Mouse (Mus musculus): Measurements from ENCODE around the gene Tmem169. TPM values are rescaled to one million over a fixed set of nuclear protein-coding genes. Genes with fewer than 3 reads are reported as not detected.
"Not testable (repeated sequence)": the region's sequence is repeated elsewhere in the genome, so short reads cannot be mapped to it uniquely, and the experiment has no call there.

Tmem169 gene
- total and polyA plus RNA-seq, 3 experiments, result 0.33 TPM; not detected in 2

DNA sequence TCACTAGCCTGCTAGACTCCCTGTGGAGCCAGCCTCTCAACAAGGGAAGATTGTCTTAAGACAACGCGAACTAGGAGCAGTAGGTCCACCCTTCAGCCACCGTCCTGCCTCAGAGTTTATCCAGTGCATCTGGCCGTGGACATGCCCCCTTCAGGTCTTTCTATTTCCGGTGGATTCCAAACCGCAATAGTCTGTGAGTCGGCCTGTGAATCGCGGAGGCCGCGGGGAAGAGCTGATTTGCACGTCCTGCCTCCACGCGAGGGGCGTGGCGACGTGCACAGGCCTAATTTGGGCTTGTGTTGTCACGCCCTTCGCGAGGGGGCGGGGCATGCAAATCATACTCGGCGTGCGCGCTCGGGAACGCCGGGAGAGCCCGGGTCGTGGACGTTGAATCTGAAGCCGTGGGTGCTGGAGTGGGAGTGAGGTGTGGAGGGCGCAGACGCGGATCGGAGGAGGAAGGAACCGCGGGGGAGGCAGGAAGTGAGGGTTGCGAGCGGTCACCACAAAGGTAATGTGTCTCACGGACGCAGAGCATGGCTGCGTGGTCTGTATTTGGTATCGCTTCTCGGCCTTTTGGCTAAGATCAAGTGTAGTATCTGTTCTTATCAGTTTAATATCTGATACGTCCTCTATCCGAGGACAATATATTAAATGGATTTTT lies 40.4 kb upstream of the Tmem169 start:
- no peaks in the 10 kb centered on the region for H3K9me3 ChIP-seq (replicated peaks)
- peaks cover 34% of the 10 kb centered on the region for H3K4me1 ChIP-seq (ENCODE audit: insufficient read depth, low read depth, low read length)
- TF ChIP-seq TAL1 (conservative IDR thresholded peaks at IDR 0.05; ENCODE audit: low read depth, low read length) (no peak), GATA1 (IDR thresholded peaks at IDR 0.05; ENCODE audit: borderline replicate concordance, low read length) (no peak), POLR2AphosphoS5 (IDR thresholded peaks at IDR 0.05; ENCODE audit: insufficient replicate concordance, low read depth, low read length) (no peak; the same call in 1 of the 2 replicates), CTCF (IDR thresholded peaks at IDR 0.05; ENCODE audit: low read depth, low read length) (no peak)
- no peaks in the 10 kb centered on the region; the same call in 1 of the 2 replicates for H3K27me3 ChIP-seq (ENCODE audit: insufficient read depth, low read length)
- peak overlapping the region; percentile 72 for H3K4me3 ChIP-seq (ENCODE audit: low read depth, low read length)
- peak; percentile 78 for ATAC-seq (ENCODE audit: extremely low read depth, insufficient number of reproducible peaks, low FRiP score, poor library complexity, severe bottlenecking)
- H3K36me3 ChIP-seq (replicated peaks), result no peaks in the 10 kb centered on the region
- peak; percentile 89 for DNase-seq (ENCODE audit: low spot score)

DNA sequence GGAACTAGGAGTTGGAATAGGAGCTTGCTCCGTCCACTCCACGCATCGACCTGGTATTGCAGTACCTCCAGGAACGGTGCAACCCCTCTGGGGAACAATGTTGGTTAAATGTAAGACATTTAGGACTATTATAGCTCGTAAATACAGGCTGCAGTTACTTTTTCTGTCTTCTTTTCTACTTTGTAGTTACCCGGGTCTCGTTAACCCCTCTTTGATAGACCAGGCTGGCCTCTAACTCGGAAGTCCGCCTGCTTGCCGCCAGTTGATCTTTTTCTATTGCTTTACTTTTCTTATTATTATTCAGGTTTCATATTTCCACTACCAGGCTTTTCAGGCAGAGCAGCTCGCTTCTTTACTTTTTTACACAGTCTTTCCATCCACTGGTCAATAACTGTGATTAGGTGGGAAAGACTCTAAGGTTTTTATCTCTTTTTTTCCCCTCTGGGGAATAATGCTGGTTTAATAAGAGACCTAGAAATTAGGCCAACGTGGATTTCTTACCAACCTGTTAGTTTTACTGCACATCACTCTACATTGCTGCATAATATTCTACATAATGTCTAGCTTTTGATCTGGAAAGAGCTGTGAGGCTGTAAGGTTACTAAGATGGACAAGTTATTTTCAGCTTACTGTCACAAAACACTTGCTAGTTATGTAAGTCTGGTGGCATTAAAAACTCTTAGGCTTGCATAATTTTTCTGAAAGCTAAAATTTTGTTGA lies 39.7 kb upstream of the Tmem169 start:
- H3K27me3 ChIP-seq (ENCODE audit: insufficient read depth, low read length), result no peaks in the 10 kb centered on the region; the same call in 1 of the 2 replicates
- H3K9me3 ChIP-seq (replicated peaks), result no peaks in the 10 kb centered on the region
- TF ChIP-seq GATA1 (IDR thresholded peaks at IDR 0.05; ENCODE audit: borderline replicate concordance, low read length) (no peak), POLR2AphosphoS5 (IDR thresholded peaks at IDR 0.05; ENCODE audit: insufficient replicate concordance, low read depth, low read length) (peak; percentile 99; the same call in 1 of the 2 replicates), CTCF (IDR thresholded peaks at IDR 0.05; ENCODE audit: low read depth, low read length) (no peak), GATA2 (IDR thresholded peaks at IDR 0.05; ENCODE audit: borderline replicate concordance, low read depth, low read length) (no peak)
- ATAC-seq (ENCODE audit: extremely low read depth, insufficient number of reproducible peaks, low FRiP score, poor library complexity, severe bottlenecking) (peak; percentile 88), DNase-seq (ENCODE audit: low spot score) (peak; percentile 93)
- H3K4me1 ChIP-seq (ENCODE audit: insufficient read depth, low read depth, low read length), result peaks cover 34% of the 10 kb centered on the region
- H3K4me3 ChIP-seq (ENCODE audit: low read depth, low read length), result no peak overlapping the region
- H3K36me3 ChIP-seq (replicated peaks), result no peaks in the 10 kb centered on the region

DNA sequence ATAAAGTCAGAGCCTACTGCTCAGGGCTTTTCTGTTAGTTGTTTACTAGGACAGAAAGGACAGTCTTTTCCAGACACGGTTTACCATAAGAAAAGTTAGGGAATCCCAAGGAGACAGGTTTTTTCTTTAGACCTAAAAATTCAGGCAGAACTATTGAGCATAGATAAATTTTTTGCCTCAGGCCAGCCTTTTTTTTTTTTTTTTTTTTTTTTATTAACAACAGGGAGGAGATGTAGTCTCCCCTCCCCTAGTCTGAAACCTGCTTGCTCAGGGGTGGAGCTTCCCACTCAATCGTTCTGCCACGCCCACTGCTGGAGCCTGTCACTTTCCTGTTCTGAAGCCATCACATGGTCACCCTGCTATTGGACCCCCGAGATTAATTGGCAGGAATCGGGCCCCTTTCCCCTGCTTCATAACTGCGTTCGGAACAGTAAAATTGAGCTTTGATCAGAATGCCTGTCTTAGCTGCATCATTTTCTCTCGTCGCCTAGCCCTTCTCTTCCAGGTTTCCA lies 35.9 kb upstream of the Tmem169 start:
- DNase-seq (ENCODE audit: low spot score); ATAC-seq (ENCODE audit: extremely low read depth, insufficient number of reproducible peaks, low FRiP score, poor library complexity, severe bottlenecking); H3K4me3 ChIP-seq (ENCODE audit: low read depth, low read length); H3K9me3 ChIP-seq (replicated peaks); H3K27me3 ChIP-seq (ENCODE audit: insufficient read depth, low read length); H3K36me3 ChIP-seq (replicated peaks): not testable (repeated sequence)
- H3K4me1 ChIP-seq (ENCODE audit: insufficient read depth, low read depth, low read length), result peaks cover 18% of the 10 kb centered on the region

DNA sequence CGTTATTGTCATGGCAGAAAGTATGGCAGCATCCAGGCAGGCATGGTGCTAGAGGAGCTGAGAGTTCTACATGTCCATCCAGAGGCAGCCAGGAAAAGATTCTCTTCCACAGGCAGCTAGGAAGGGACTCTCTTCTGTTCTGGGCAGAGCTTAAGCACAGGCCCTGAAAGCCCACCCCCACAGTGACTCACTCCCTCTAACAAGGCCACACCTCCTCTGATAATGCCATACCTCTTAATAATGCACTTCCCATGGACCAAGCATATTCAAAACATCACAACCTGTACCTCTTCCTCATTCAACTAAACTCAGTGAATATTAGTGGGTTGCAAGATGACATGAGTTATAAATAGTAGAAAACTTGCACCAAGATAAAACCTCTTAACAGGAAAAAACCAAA lies 32.4 kb upstream of the Tmem169 start:
- Histone ChIP-seq H3K4me3 (ENCODE audit: low read depth, low read length) (no peak overlapping the region), H3K9me3 (replicated peaks) (no peaks in the 10 kb centered on the region), H3K27me3 (ENCODE audit: insufficient read depth, low read length) (no peaks in the 10 kb centered on the region), H3K4me1 (ENCODE audit: insufficient read depth, low read depth, low read length) (peaks cover 25% of the 10 kb centered on the region), H3K36me3 (replicated peaks) (no peaks in the 10 kb centered on the region)
- DNase-seq (ENCODE audit: low spot score) (no peak), ATAC-seq (ENCODE audit: extremely low read depth, insufficient number of reproducible peaks, low FRiP score, poor library complexity, severe bottlenecking) (no peak)
- no peak for TF ChIP-seq GATA1 (IDR thresholded peaks at IDR 0.05; ENCODE audit: borderline replicate concordance, low read length)
- no peak for TF ChIP-seq CTCF (IDR thresholded peaks at IDR 0.05; ENCODE audit: low read depth, low read length)
- TF ChIP-seq TAL1 (conservative IDR thresholded peaks at IDR 0.05; ENCODE audit: low read depth, low read length), result no peak
- no peak for TF ChIP-seq POLR2AphosphoS5 (IDR thresholded peaks at IDR 0.05; ENCODE audit: insufficient replicate concordance, low read depth, low read length)
- no peak for TF ChIP-seq GATA2 (IDR thresholded peaks at IDR 0.05; ENCODE audit: borderline replicate concordance, low read depth, low read length)

DNA sequence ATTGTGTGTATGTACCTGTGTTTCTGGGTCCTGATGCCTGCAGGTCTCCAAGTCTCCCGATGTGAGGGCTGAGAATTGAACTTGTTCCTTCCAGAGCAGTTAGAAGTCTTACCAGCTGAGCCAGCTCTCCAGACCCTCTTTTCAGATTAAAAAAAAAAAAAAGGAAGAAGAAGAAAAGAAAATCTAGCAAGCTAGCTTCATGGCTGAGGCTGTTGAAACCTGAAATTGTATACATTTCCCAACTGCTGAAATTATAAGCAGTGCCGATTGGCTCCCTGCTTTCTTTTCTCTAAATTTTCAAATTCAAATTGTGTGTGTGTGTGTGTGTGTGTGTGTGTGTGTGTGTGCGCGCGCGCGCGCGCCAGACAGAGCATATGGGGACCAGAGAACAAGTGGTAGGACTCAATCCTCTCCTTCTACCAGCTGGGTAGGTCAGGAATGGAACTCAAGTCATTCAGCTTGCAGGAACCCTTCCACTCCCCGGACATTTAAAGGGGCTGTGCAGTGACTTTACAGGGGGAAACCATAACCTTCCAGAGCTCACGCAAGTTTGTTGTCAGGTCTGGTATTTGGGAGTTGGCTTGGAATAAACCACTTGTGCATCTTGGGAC lies 30.2 kb upstream of the Tmem169 start:
- Histone ChIP-seq H3K27me3 (ENCODE audit: insufficient read depth, low read length) (no peaks in the 10 kb centered on the region), H3K4me1 (ENCODE audit: insufficient read depth, low read depth, low read length) (peaks cover 33% of the 10 kb centered on the region), H3K36me3 (replicated peaks) (peaks cover 3% of the 10 kb centered on the region), H3K4me3 (ENCODE audit: low read depth, low read length) (peak overlapping the region; percentile 68; the same call in 1 of the 2 replicates), H3K9me3 (replicated peaks) (no peaks in the 10 kb centered on the region)
- ATAC-seq (ENCODE audit: extremely low read depth, insufficient number of reproducible peaks, low FRiP score, poor library complexity, severe bottlenecking) (no peak), DNase-seq (ENCODE audit: low spot score) (peak; percentile 20)
- no peak for TF ChIP-seq GATA1 (IDR thresholded peaks at IDR 0.05; ENCODE audit: borderline replicate concordance, low read length)
- no peak for TF ChIP-seq CTCF (IDR thresholded peaks at IDR 0.05; ENCODE audit: low read depth, low read length)
- TF ChIP-seq TAL1 (conservative IDR thresholded peaks at IDR 0.05; ENCODE audit: low read depth, low read length), result no peak
- no peak for TF ChIP-seq GATA2 (IDR thresholded peaks at IDR 0.05; ENCODE audit: borderline replicate concordance, low read depth, low read length)
- TF ChIP-seq POLR2AphosphoS5 (IDR thresholded peaks at IDR 0.05; ENCODE audit: insufficient replicate concordance, low read depth, low read length), result no peak

DNA sequence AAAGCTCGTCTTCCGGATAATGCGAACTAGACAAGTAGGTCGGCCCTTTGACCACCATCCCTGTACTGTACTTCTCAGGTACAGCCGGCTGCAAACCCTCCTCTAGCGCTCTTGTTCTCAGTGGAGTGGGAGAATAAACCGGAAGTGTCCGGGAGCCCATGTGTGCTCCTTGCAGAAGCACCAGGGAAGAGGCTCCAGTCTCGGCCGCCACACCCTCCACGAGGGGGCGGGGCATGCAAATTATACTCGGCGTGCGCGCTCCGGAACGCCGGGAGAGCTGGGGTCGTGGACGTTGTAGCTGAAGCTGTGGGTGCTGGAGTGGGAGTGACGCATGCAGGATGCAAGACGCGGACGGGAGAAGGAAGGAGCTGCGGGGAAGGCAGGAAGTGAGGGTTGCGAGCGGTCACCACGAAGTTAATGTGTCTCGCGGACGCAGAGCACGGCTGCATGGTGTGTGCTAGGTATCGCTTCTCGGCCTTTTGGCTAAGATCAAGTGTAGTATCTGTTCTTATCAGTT lies 29.6 kb upstream of the Tmem169 start:
- Histone ChIP-seq H3K36me3 (replicated peaks) (peaks cover 6% of the 10 kb centered on the region), H3K27me3 (ENCODE audit: insufficient read depth, low read length) (no peaks in the 10 kb centered on the region), H3K4me1 (ENCODE audit: insufficient read depth, low read depth, low read length) (peaks cover 33% of the 10 kb centered on the region), H3K9me3 (replicated peaks) (no peaks in the 10 kb centered on the region), H3K4me3 (ENCODE audit: low read depth, low read length) (peak overlapping the region; percentile 68)
- ATAC-seq (ENCODE audit: extremely low read depth, insufficient number of reproducible peaks, low FRiP score, poor library complexity, severe bottlenecking) (peak; percentile 41), DNase-seq (ENCODE audit: low spot score) (peak; percentile 76)
- no peak for TF ChIP-seq CTCF (IDR thresholded peaks at IDR 0.05; ENCODE audit: low read depth, low read length)
- no peak for TF ChIP-seq GATA2 (IDR thresholded peaks at IDR 0.05; ENCODE audit: borderline replicate concordance, low read depth, low read length)
- no peak for TF ChIP-seq GATA1 (IDR thresholded peaks at IDR 0.05; ENCODE audit: borderline replicate concordance, low read length)
- no peak; the same call in 1 of the 2 replicates for TF ChIP-seq POLR2AphosphoS5 (IDR thresholded peaks at IDR 0.05; ENCODE audit: insufficient replicate concordance, low read depth, low read length)
- TF ChIP-seq TAL1 (conservative IDR thresholded peaks at IDR 0.05; ENCODE audit: low read depth, low read length), result no peak

Data from G1E (cell line).